Mouse (Mus musculus) brain, embryonic 14.5 days (tissue): ENCODE data around the gene Igfbp6.

ENCODE experiments used
- CTCF ChIP-seq: fragments of 200-500 bp; IDR thresholded peaks from 2 replicates; pipeline ENCODE4 v1.5.1; 2012; ENCODE audit warnings: inconsistent platforms, mild to moderate bottlenecking, moderate library complexity, borderline replicate concordance; ENCODE audit not compliant: insufficient read depth, insufficient read length; ENCODE audit errors: extremely low read depth
- POLR2A ChIP-seq: fragments of 200-500 bp; IDR thresholded peaks from 2 replicates; pipeline ENCODE4 v1.6.1; 2012; ENCODE audit warnings: mild to moderate bottlenecking, inconsistent platforms, borderline replicate concordance; ENCODE audit not compliant: poor library complexity, insufficient read depth, insufficient read length, severe bottlenecking; ENCODE audit errors: extremely low read depth

DNA sequence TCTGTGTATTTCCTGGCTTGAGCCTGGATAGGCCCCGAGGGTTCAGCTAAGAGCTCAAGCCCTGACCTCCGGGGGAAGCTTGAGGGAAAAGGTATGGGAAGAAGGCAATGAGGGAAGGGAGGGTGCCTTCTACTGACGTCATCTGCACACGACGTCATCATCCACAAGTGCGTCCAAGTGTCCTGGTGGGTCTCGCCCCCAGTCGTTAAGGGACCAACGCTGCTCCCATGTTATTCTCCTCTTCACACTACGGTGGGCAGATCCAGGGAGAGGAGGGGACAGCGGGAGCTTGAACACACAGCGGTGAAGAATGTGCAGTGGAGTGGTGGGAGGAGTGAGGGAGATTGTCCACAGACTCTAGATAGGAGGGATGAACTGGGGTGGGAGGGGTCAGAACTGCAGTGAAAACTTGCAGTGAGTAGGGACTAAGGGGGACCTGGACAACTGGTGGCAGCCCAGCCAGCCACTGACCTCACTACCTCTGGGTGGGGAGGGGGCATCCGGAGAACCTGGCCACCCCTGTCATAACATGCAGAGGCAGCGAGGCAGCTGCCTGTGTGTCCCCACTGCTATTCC, 40.7 kb upstream of the Igfbp6 start:
- TF ChIP-seq POLR2A (no peak), CTCF (no peak)
